ENCODE assay signal across 20 mouse cellular contexts in genomic region chr3:83958951-83959681, GRCm38 (mm10).
A peak's percentile ranks its signal among the peaks of the same experiment; 100 is the strongest.
DNase-seq lines count a peak whose midpoint lies in the region; ATAC-seq and TF ChIP-seq lines count a peak whose summit lies in the region.
"Had no signal": no experiment of that assay in that cellular context is flagged by ENCODE, and none has a peak within 500 bp of the region (broad histone marks: within the 10 kb centered on the region; RNA-seq: fewer than 3 reads in every experiment).

No protein-coding gene starts in this region.

- ATAC-seq in embryonic facial prominence, embryonic 11.5 days (replicated peaks; ENCODE audit: insufficient number of reproducible peaks, low FRiP score, low TSS enrichment, low read depth), result 0 out of 2 replicates have a peak, but pooled peaks have one; percentile 59
- ATAC-seq in lung, postnatal 0 days, result peak; percentile 95
- ATAC-seq: forebrain, embryonic 16.5 days had no signal

- no peak for DNase-seq in embryonic facial prominence, embryonic 11.5 days (ENCODE audit: low spot score)
- DNase-seq in embryonic facial prominence, embryonic 10.5 days (ENCODE audit: low spot score), result no peak
- DNase-seq in lung, adult 2 months, result peak; percentile 23
- peak; percentile 90 for DNase-seq in lung, postnatal 0 days (ENCODE audit: low spot score)
- DNase-seq in lung, postnatal 36 days, result peak; percentile 75
- no peak for DNase-seq in heart, postnatal 25 days (ENCODE audit: low spot score)
- DNase-seq in kidney, adult 9 months, result no peak
- no peak for DNase-seq in liver
- DNase-seq: adrenal gland, adult 8-10 months; adrenal gland, postnatal 36 days; cerebellum, adult 2 months; cerebellum, postnatal 10 days; gastrocnemius, adult 2 months; gastrocnemius, postnatal 36 days; heart, postnatal 14 days had no signal

- no peak overlapping the region for H3K4me2 ChIP-seq in embryonic facial prominence, embryonic 11.5 days (ENCODE audit: low read depth, low read length)
- peak overlapping the region; percentile 14; the same call in 1 of the 2 replicates for H3K4me2 ChIP-seq in lung, postnatal 0 days (replicated peaks; ENCODE audit: low read depth, low read length)
- H3K4me2 ChIP-seq: embryonic facial prominence, embryonic 12.5 days; hindbrain, embryonic 14.5 days had no signal

- WGBS in embryonic facial prominence, embryonic 11.5 days, result 86% methylated on average over 7 of the region's 7 CpGs
- 91% methylated on average over 7 of the region's 7 CpGs for WGBS in embryonic facial prominence, embryonic 10.5 days
- 78% methylated on average over 7 of the region's 7 CpGs for whole genome bisulfite sequencing in lung, adult 2 months
- WGBS in lung, postnatal 0 days, result 67% methylated on average over 7 of the region's 7 CpGs

- intact Hi-C loops in heart, postnatal 25 days (cut with DNase I), result no loop called here

- TF ChIP-seq POLR2A in lung, adult 2 months (IDR thresholded peaks at IDR 0.05; ENCODE audit: borderline replicate concordance, extremely low read depth, low read depth, low read length), result no peak

- H3K9ac ChIP-seq in embryonic facial prominence, embryonic 11.5 days (replicated peaks; ENCODE audit: low read length), result no peak overlapping the region
- no peak overlapping the region for H3K9ac ChIP-seq in lung, postnatal 0 days (replicated peaks; ENCODE audit: low read depth)
- H3K9ac ChIP-seq: embryonic facial prominence, embryonic 12.5 days; hindbrain, embryonic 14.5 days had no signal

- H3K4me3 ChIP-seq in embryonic facial prominence, embryonic 11.5 days (ENCODE audit: low read depth, low read length), result no peak overlapping the region
- no peak overlapping the region for H3K4me3 ChIP-seq in embryonic facial prominence, embryonic 10.5 days
- no peak overlapping the region for H3K4me3 ChIP-seq in lung, adult 2 months (replicated peaks; ENCODE audit: extremely low read depth, low read depth, low read length)
- no peak overlapping the region for H3K4me3 ChIP-seq in lung, postnatal 0 days (ENCODE audit: low read depth, low read length)
- H3K4me3 ChIP-seq: embryonic facial prominence, embryonic 12.5 days; gastrocnemius, adult 2 months; heart, embryonic 10.5 days; hindbrain, embryonic 10.5 days had no signal

- no peak for TF ChIP-seq CTCF in lung, adult 2 months (IDR thresholded peaks at IDR 0.05; ENCODE audit: insufficient read depth, low read length)
- no peak for TF ChIP-seq CTCF in lung, postnatal 0 days (IDR thresholded peaks at IDR 0.05)

- no peak overlapping the region for H3K27ac ChIP-seq in embryonic facial prominence, embryonic 11.5 days (replicated peaks; ENCODE audit: low read depth, low read length)
- no peak overlapping the region for H3K27ac ChIP-seq in embryonic facial prominence, embryonic 10.5 days (replicated peaks)
- peak overlapping the region; percentile 26 for H3K27ac ChIP-seq in lung, postnatal 0 days (ENCODE audit: low read length)
- H3K27ac ChIP-seq: embryonic facial prominence, embryonic 12.5 days; gastrocnemius, adult 2 months; heart, embryonic 10.5 days; hindbrain, embryonic 10.5 days; hindbrain, embryonic 14.5 days had no signal

- peaks cover 6% of the 10 kb centered on the region for H3K36me3 ChIP-seq in embryonic facial prominence, embryonic 11.5 days (replicated peaks; ENCODE audit: control insufficient read depth, insufficient read depth, low read depth, low read length)
- H3K36me3 ChIP-seq in embryonic facial prominence, embryonic 10.5 days (replicated peaks), result peaks cover 86% of the 10 kb centered on the region
- H3K36me3 ChIP-seq in lung, postnatal 0 days (ENCODE audit: insufficient read depth, low read length), result no peaks in the 10 kb centered on the region

- H3K9me3 ChIP-seq in embryonic facial prominence, embryonic 11.5 days (replicated peaks; ENCODE audit: control insufficient read depth, low read length), result no peaks in the 10 kb centered on the region
- no peaks in the 10 kb centered on the region for H3K9me3 ChIP-seq in embryonic facial prominence, embryonic 10.5 days
- H3K9me3 ChIP-seq in lung, postnatal 0 days (ENCODE audit: low read length), result no peaks in the 10 kb centered on the region
- H3K9me3 ChIP-seq: embryonic facial prominence, embryonic 12.5 days; heart, embryonic 10.5 days; hindbrain, embryonic 10.5 days had no signal

- no peaks in the 10 kb centered on the region for H3K27me3 ChIP-seq in embryonic facial prominence, embryonic 11.5 days (ENCODE audit: control insufficient read depth, insufficient read depth, low read length)
- no peaks in the 10 kb centered on the region for H3K27me3 ChIP-seq in embryonic facial prominence, embryonic 10.5 days (replicated peaks; ENCODE audit: low read depth, poor library complexity, severe bottlenecking)
- H3K27me3 ChIP-seq in lung, postnatal 0 days (replicated peaks; ENCODE audit: insufficient read depth, low read length), result no peaks in the 10 kb centered on the region
- H3K27me3 ChIP-seq: embryonic facial prominence, embryonic 12.5 days had no signal

- peak; percentile 74; the same call in 1 of the 2 replicates for TF ChIP-seq EP300 in lung, postnatal 0 days (IDR thresholded peaks at IDR 0.05)

- H3K4me1 ChIP-seq in embryonic facial prominence, embryonic 11.5 days (ENCODE audit: control insufficient read depth, insufficient read depth, low read length), result no peaks in the 10 kb centered on the region
- H3K4me1 ChIP-seq in embryonic facial prominence, embryonic 10.5 days, result no peaks in the 10 kb centered on the region
- H3K4me1 ChIP-seq in lung, adult 2 months (ENCODE audit: control insufficient read depth, insufficient read depth, low read length), result no peaks in the 10 kb centered on the region
- H3K4me1 ChIP-seq in lung, postnatal 0 days (ENCODE audit: insufficient read depth, low read depth, low read length), result no peaks in the 10 kb centered on the region
- H3K4me1 ChIP-seq: embryonic facial prominence, embryonic 12.5 days had no signal

Comparison
In these comparisons a context has a peak if more than half of its experiments do, and no peak if none do; other contexts are left out.
1. DNase-seq: peak in lung, adult 2 months (single experiment), lung, postnatal 0 days (single experiment) and lung, postnatal 36 days (single experiment); none in embryonic facial prominence, embryonic 11.5 days (single experiment), embryonic facial prominence, embryonic 10.5 days (single experiment), heart, postnatal 25 days (single experiment), kidney, adult 9 months (single experiment) and liver (single experiment).